ENCODE assay signal across 18 mouse cellular contexts in the genomic region with DNA sequence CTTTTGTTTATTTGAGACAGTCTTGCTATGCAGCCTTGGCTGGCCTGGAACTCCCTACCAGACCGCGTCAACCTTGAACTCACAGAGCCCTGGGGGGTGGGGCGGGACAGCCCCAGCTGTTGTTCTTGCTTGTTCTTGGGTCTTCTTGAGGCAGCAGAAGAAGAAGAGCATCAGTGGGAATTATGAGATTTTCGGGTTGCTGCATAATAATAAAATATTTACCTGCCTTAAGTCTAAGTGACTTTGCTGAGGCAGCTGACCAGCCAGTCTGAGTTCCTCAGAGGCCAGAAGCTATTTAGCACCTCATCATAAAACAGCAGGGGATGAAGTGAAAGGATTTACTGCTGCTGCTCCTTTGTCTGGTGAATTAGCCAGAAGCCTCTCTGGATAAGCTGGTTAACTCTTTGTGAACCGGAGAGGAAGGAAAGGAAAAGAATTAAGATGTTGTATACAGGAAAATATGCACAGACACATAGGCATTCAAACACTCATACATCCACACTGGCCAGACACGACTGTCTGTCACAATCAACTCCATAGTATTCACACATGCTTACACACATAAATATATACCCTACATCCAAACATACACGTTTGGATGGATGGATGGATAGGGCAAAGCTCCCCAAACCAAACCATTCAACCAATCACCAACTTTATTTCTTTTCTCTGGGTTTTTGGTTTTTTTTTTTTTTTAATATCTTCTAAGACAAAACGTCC. TPM values are rescaled to one million over a fixed set of nuclear protein-coding genes. Genes with fewer than 3 reads are reported as not detected.
DNase-seq lines count a peak whose midpoint lies in the region; ATAC-seq and TF ChIP-seq lines count a peak whose summit lies in the region.
"Had no signal": no experiment of that assay in that cellular context is flagged by ENCODE, and none has a peak within 500 bp of the region (broad histone marks: within the 10 kb centered on the region; RNA-seq: fewer than 3 reads in every experiment).

No protein-coding gene starts in this region.

- no peak for TF ChIP-seq POLR2A in lung, adult 2 months (IDR thresholded peaks at IDR 0.05; ENCODE audit: borderline replicate concordance, extremely low read depth, low read depth, low read length)
- no peak for TF ChIP-seq POLR2A in brain, embryonic 14.5 days (IDR thresholded peaks at IDR 0.05; ENCODE audit: borderline replicate concordance, extremely low read depth, insufficient read depth, insufficient read length, poor library complexity, severe bottlenecking)

- no peak overlapping the region for H3K27ac ChIP-seq in lung, embryonic 14.5 days (ENCODE audit: low read depth)
- no peak overlapping the region for H3K27ac ChIP-seq in limb, embryonic 10.5 days
- H3K27ac ChIP-seq in neural tube, embryonic 12.5 days = no peak overlapping the region
- H3K27ac ChIP-seq: hindbrain, embryonic 15.5 days; left cerebral cortex, adult 2 months; liver, embryonic 15.5 days; stomach, embryonic 15.5 days had no signal

- no peaks in the 10 kb centered on the region for H3K4me1 ChIP-seq in lung, embryonic 14.5 days (ENCODE audit: insufficient read depth)
- no peaks in the 10 kb centered on the region for H3K4me1 ChIP-seq in lung, adult 2 months (ENCODE audit: control insufficient read depth, insufficient read depth, low read length)
- peaks cover 7% of the 10 kb centered on the region for H3K4me1 ChIP-seq in limb, embryonic 10.5 days
- peaks cover 4% of the 10 kb centered on the region; the same call in 1 of the 2 replicates for H3K4me1 ChIP-seq in neural tube, embryonic 12.5 days
- H3K4me1 ChIP-seq: hindbrain, embryonic 15.5 days had no signal

- H3K4me2 ChIP-seq in lung, embryonic 14.5 days = no peak overlapping the region
- H3K4me2 ChIP-seq in neural tube, embryonic 12.5 days (replicated peaks) = 0 out of 2 replicates have a peak overlapping the region, but pooled peaks have one; percentile 1
- H3K4me2 ChIP-seq: heart, embryonic 11.5 days; hindbrain, embryonic 15.5 days; liver, embryonic 15.5 days; stomach, embryonic 15.5 days had no signal

- peak; percentile 47; the same call in 1 of the 2 replicates for ATAC-seq in lung, embryonic 14.5 days (ENCODE audit: insufficient read depth)
- ATAC-seq in neural tube, embryonic 12.5 days (ENCODE audit: low FRiP score, low read depth) = peak; percentile 87
- ATAC-seq in CD4-positive, CD25-positive, alpha-beta regulatory T cell, adult 4 months = no peak
- ATAC-seq: activated CD4-positive, CD25-positive, alpha-beta regulatory T cell, adult 4 months had no signal

- no peaks in the 10 kb centered on the region for H3K9me3 ChIP-seq in lung, embryonic 14.5 days (ENCODE audit: low read depth, low read length)
- no peaks in the 10 kb centered on the region for H3K9me3 ChIP-seq in limb, embryonic 10.5 days (replicated peaks)
- H3K9me3 ChIP-seq in neural tube, embryonic 12.5 days = no peaks in the 10 kb centered on the region
- H3K9me3 ChIP-seq: hindbrain, embryonic 15.5 days; liver, embryonic 15.5 days; stomach, embryonic 15.5 days had no signal

- no peaks in the 10 kb centered on the region for H3K36me3 ChIP-seq in lung, embryonic 14.5 days (ENCODE audit: insufficient read depth)
- no peaks in the 10 kb centered on the region for H3K36me3 ChIP-seq in limb, embryonic 10.5 days
- H3K36me3 ChIP-seq in neural tube, embryonic 12.5 days = 0 out of 2 replicates have a peak, but pooled peaks cover 4% of the 10 kb centered on the region

- H3K27me3 ChIP-seq in lung, embryonic 14.5 days (ENCODE audit: insufficient read depth, low read length) = no peaks in the 10 kb centered on the region
- H3K27me3 ChIP-seq in limb, embryonic 10.5 days (ENCODE audit: low read depth, poor library complexity, severe bottlenecking) = peaks cover 11% of the 10 kb centered on the region; the same call in 1 of the 2 replicates
- H3K27me3 ChIP-seq in neural tube, embryonic 12.5 days (replicated peaks) = no peaks in the 10 kb centered on the region
- H3K27me3 ChIP-seq: CH12.LX; hindbrain, embryonic 15.5 days; liver, embryonic 15.5 days; stomach, embryonic 15.5 days had no signal

- DNase-seq in lung, embryonic 14.5 days = peak; percentile 38
- no peak for DNase-seq in lung, adult 2 months
- DNase-seq in brain, embryonic 14.5 days (ENCODE audit: low read depth) = peak; percentile 65
- DNase-seq in limb, embryonic 10.5 days (ENCODE audit: low spot score) = peak; percentile 49
- no peak for DNase-seq in cerebellum, adult 9-10 months
- no peak for DNase-seq in urinary bladder, postnatal 10 days (ENCODE audit: low spot score)
- DNase-seq: kidney, postnatal 25 days had no signal

- no peak overlapping the region for H3K9ac ChIP-seq in lung, embryonic 14.5 days
- H3K9ac ChIP-seq in neural tube, embryonic 12.5 days = no peak overlapping the region
- H3K9ac ChIP-seq: hindbrain, embryonic 15.5 days; liver, embryonic 15.5 days; stomach, embryonic 15.5 days had no signal

- WGBS in lung, embryonic 14.5 days = 11% methylated on average over 8 of the region's 8 CpGs
- 35% methylated on average over 8 of the region's 8 CpGs for WGBS in lung, adult 2 months
- WGBS in limb, embryonic 10.5 days = 10% methylated on average over 8 of the region's 8 CpGs
- WGBS in neural tube, embryonic 12.5 days = 3% methylated on average over 8 of the region's 8 CpGs

- no peak for TF ChIP-seq CTCF in lung, embryonic 14.5 days (IDR thresholded peaks at IDR 0.05; ENCODE audit: low read depth)
- no peak for TF ChIP-seq CTCF in lung, adult 2 months (IDR thresholded peaks at IDR 0.05; ENCODE audit: insufficient read depth, low read length)
- TF ChIP-seq CTCF in brain, embryonic 14.5 days (IDR thresholded peaks at IDR 0.05; ENCODE audit: borderline replicate concordance, extremely low read depth, insufficient read depth, insufficient read length) = no peak

- H3K4me3 ChIP-seq in lung, embryonic 14.5 days (ENCODE audit: low read depth, low read length) = no peak overlapping the region
- no peak overlapping the region for H3K4me3 ChIP-seq in lung, adult 2 months (replicated peaks; ENCODE audit: extremely low read depth, low read depth, low read length)
- no peak overlapping the region for H3K4me3 ChIP-seq in limb, embryonic 10.5 days
- H3K4me3 ChIP-seq in neural tube, embryonic 12.5 days = no peak overlapping the region
- H3K4me3 ChIP-seq: hindbrain, embryonic 15.5 days; left cerebral cortex, adult 2 months; liver, embryonic 15.5 days; myocyte; stomach, embryonic 15.5 days had no signal

RNA-seq across cellular contexts. Expression of gene Smim8, which starts 6.4 kb away (rescaled TPM):
- 42.6 and 42.8 TPM in 2 replicates for polyA plus RNA-seq in lung, embryonic 14.5 days (2014; fragmentation: Nextera tagmentation; extraction: Ambion mirVana)
- polyA plus RNA-seq in lung, adult 2 months (2012; rRNA removed) = 1.9 and 3.1 TPM in 2 replicates
- 19.8 and 22.8 TPM in 2 replicates for polyA plus RNA-seq in brain, embryonic 14.5 days (2012; rRNA removed)
- polyA plus RNA-seq in limb, embryonic 10.5 days (2016; fragmentation: Nextera tagmentation; extraction: Ambion mirVana) = 26.7 and 38.2 TPM in 2 replicates
- polyA plus RNA-seq in neural tube, embryonic 12.5 days (2016; fragmentation: Nextera tagmentation; extraction: Ambion mirVana) = 42.3 and 43.5 TPM in 2 replicates
- 10 to 100 TPM; 65.5 to 69.1 TPM for polyA plus RNA-seq in CD4-positive, CD25-positive, alpha-beta regulatory T cell, adult 4 months (2017; shearing (Covaris generic))

RNA-seq across cellular contexts. Expression of gene Gm136, which starts 15.7 kb away (rescaled TPM):
- not detected in 2 replicates for polyA plus RNA-seq in lung, embryonic 14.5 days (2014; fragmentation: Nextera tagmentation; extraction: Ambion mirVana)
- not detected in 2 replicates for polyA plus RNA-seq in lung, adult 2 months (2012; rRNA removed)
- polyA plus RNA-seq in brain, embryonic 14.5 days (2012; rRNA removed) = not detected in 2 replicates
- polyA plus RNA-seq in limb, embryonic 10.5 days (2016; fragmentation: Nextera tagmentation; extraction: Ambion mirVana) = not detected in 2 replicates
- not detected in 2 replicates for polyA plus RNA-seq in neural tube, embryonic 12.5 days (2016; fragmentation: Nextera tagmentation; extraction: Ambion mirVana)
- polyA plus RNA-seq in CD4-positive, CD25-positive, alpha-beta regulatory T cell, adult 4 months (2017; shearing (Covaris generic)) = not detected
- polyA plus RNA-seq: activated CD4-positive, CD25-positive, alpha-beta regulatory T cell, adult 4 months; cortical plate, adult 2 months; heart, embryonic 11.5 days; hindbrain, embryonic 15.5 days; liver, embryonic 15.5 days; myocyte; stomach, embryonic 15.5 days had no signal

RNA-seq across cellular contexts. Expression of gene Cfap206, which starts 41.8 kb away (rescaled TPM):
- polyA plus RNA-seq in lung, embryonic 14.5 days (2014; fragmentation: Nextera tagmentation; extraction: Ambion mirVana) = 0.16 and 1.5 TPM in 2 replicates
- polyA plus RNA-seq in lung, adult 2 months (2012; rRNA removed) = 5.7 and 7.1 TPM in 2 replicates
- 1.6 and 2.8 TPM in 2 replicates for polyA plus RNA-seq in brain, embryonic 14.5 days (2012; rRNA removed)
- 0.28 and 0.33 TPM in 2 replicates for polyA plus RNA-seq in limb, embryonic 10.5 days (2016; fragmentation: Nextera tagmentation; extraction: Ambion mirVana)
- 0.73 and 0.74 TPM in 2 replicates for polyA plus RNA-seq in neural tube, embryonic 12.5 days (2016; fragmentation: Nextera tagmentation; extraction: Ambion mirVana)
- not detected for polyA plus RNA-seq in CD4-positive, CD25-positive, alpha-beta regulatory T cell, adult 4 months (2017; shearing (Covaris generic))
- polyA plus RNA-seq: activated CD4-positive, CD25-positive, alpha-beta regulatory T cell, adult 4 months; liver, embryonic 15.5 days had no signal

Comparison
In these comparisons a context has a peak if more than half of its experiments do, and no peak if none do; other contexts are left out.
1. DNase-seq: peak in lung, embryonic 14.5 days (single experiment), brain, embryonic 14.5 days (single experiment) and limb, embryonic 10.5 days (single experiment); none in lung, adult 2 months (single experiment), cerebellum, adult 9-10 months (single experiment) and urinary bladder, postnatal 10 days (single experiment).